Mouse (Mus musculus): Measurements from ENCODE around the gene Smco1. TPM values are rescaled to one million over a fixed set of nuclear protein-coding genes. Genes with fewer than 3 reads are reported as not detected.
"Not testable (repeated sequence)": the region's sequence is repeated elsewhere in the genome, so short reads cannot be mapped to it uniquely, and the experiment has no call there.

Smco1 gene
- not detected in 2 replicates for polyA plus RNA-seq (2016; fragmentation: Nextera tagmentation; extraction: Ambion mirVana)

- Histone ChIP-seq H3K9me3 (no peaks in the 10 kb centered on the region), H3K4me1 (no peaks in the 10 kb centered on the region), H3K4me3 (replicated peaks) (no peak within 1 kb of the TSS), H3K27ac (no peak within 1 kb of the TSS), H3K4me2 (no peak within 1 kb of the TSS), H3K36me3 (replicated peaks) (no peaks in the 10 kb centered on the region), H3K9ac (no peak within 1 kb of the TSS), H3K27me3 (0 out of 2 replicates have a peak, but pooled peaks cover 3% of the 10 kb centered on the region)
- no peak for ATAC-seq (ENCODE audit: low FRiP score)
- WGBS, result 87% methylated on average over 11 of the region's 11 CpGs
Measured at GRCm38 (mm10) chr16:32271291-32271690, at the start of gene Smco1. TSS of gene Smco1 (plus strand) at chr16:32271468.

DNA sequence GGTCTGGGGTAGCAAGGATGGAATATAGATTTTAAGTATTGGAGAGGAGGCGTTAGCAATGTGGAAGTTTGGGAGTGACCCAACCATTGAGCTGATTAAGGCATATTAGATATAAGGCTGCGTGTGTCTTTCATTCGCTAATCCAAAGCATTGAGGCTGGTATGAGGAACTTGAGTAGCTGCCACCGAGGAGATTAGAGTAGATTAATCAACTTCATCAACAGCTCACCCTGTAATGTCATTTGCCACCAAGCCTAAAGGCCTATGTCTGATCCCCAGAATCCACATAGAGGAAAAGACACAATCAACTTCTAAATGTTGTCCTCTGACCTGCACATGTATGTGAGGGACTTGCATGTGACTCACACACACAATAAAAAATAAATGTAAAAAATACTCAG is 49.5 kb upstream of the Smco1 start:
- Histone ChIP-seq H3K27ac (no peak overlapping the region), H3K4me3 (replicated peaks) (no peak overlapping the region), H3K36me3 (replicated peaks) (no peaks in the 10 kb centered on the region), H3K9me3 (no peaks in the 10 kb centered on the region), H3K27me3 (no peaks in the 10 kb centered on the region), H3K4me2 (no peak overlapping the region), H3K4me1 (no peaks in the 10 kb centered on the region), H3K9ac (no peak overlapping the region)
- WGBS, result 77% methylated on average over 4 of the region's 4 CpGs
- ATAC-seq (ENCODE audit: low FRiP score), result no peak

DNA sequence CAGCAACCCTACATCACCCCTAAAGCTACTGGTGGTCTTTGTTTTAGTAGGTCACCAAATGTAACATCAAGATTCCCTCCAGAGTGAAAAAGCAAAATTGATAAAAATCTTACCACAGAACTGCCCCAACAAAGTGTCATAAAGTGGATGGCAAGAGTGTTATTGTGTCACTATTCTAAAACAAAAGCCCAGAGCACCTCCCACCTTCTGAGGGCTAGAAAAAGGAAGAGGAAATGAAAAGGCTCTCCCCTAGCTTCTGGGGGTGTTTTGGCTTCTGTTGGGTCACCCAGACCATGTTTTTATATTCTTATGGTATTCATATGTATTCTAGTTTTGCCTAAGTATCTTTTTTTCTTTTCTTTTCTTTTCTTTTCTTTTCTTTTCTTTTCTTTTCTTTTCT is 48.9 kb upstream of the Smco1 start:
- no peaks in the 10 kb centered on the region for H3K4me1 ChIP-seq
- no peaks in the 10 kb centered on the region for H3K27me3 ChIP-seq
- no peak overlapping the region for H3K4me2 ChIP-seq
- H3K36me3 ChIP-seq (replicated peaks), result no peaks in the 10 kb centered on the region
- H3K4me3 ChIP-seq (replicated peaks), result no peak overlapping the region
- H3K9me3 ChIP-seq, result no peaks in the 10 kb centered on the region
- no peak overlapping the region for H3K9ac ChIP-seq
- no peak overlapping the region for H3K27ac ChIP-seq
- no peak for ATAC-seq (ENCODE audit: low FRiP score)

DNA sequence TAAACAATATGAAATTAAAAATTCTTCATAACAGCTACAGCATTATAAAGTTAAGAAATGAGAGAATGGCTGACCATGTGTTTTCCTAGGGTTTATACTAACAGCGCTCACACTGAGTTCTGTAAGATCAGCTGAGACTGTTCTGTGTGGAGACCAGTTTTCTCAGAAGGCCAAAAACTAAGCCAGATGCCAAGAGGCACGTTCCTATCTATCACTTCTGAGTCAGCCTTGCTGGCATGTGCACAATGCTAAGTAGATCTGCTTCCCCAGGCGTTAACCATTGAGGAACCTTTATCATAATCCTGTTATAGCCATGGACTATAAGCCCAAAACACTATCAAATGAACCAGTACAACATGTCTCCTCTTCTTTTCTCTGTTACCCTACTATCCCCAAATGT is 39.2 kb upstream of the Smco1 start:
- not testable (repeated sequence) for ATAC-seq (ENCODE audit: low FRiP score); H3K9me3 ChIP-seq; H3K9ac ChIP-seq; H3K27me3 ChIP-seq; H3K27ac ChIP-seq; H3K4me3 ChIP-seq (replicated peaks); H3K4me2 ChIP-seq; H3K4me1 ChIP-seq
- 93% methylated on average over 3 of the region's 3 CpGs for WGBS
- H3K36me3 ChIP-seq (replicated peaks), result peaks cover 33% of the 10 kb centered on the region

DNA sequence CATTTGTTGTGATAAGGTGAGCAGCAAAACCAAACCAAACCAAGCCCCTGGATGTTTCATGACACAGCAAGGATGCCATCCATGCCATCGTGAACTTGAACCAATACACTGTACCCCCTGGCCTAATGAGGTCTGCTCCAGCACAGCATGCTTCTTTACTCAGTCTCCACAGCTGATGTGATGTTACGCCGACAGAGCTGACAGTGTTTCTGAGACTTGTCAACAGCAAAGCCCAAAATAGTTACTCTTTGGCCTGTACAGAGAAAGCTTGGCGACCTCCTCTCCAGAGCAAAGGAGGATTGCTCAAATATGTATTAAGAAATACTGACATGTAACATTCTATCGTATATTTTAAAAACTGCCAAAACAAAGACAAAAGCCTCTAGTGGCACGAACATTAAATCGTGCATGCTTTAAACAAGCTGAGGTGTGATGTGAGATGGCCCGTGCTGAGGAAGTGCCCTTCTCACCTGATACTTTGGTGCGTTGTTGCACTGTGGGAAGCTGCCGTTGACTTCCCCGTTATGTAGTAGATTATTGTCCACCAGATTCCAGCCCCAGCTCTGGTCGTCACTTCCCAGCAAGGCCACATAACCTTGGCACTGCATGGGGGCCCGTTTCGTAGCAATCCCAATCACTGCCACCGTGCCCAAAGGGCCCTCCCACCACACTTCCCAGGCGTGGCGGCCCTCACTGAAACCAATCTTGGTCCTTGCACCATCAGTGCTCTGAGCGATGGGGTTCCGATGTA is 33.2 kb upstream of the Smco1 start:
- Histone ChIP-seq H3K9me3 (no peaks in the 10 kb centered on the region), H3K4me2 (no peak overlapping the region), H3K27ac (no peak overlapping the region), H3K4me1 (no peaks in the 10 kb centered on the region), H3K27me3 (no peaks in the 10 kb centered on the region), H3K4me3 (replicated peaks) (no peak overlapping the region), H3K36me3 (replicated peaks) (peaks cover 36% of the 10 kb centered on the region), H3K9ac (no peak overlapping the region)
- no peak for ATAC-seq (ENCODE audit: low FRiP score)
- WGBS, result 93% methylated on average over 19 of the region's 19 CpGs

DNA sequence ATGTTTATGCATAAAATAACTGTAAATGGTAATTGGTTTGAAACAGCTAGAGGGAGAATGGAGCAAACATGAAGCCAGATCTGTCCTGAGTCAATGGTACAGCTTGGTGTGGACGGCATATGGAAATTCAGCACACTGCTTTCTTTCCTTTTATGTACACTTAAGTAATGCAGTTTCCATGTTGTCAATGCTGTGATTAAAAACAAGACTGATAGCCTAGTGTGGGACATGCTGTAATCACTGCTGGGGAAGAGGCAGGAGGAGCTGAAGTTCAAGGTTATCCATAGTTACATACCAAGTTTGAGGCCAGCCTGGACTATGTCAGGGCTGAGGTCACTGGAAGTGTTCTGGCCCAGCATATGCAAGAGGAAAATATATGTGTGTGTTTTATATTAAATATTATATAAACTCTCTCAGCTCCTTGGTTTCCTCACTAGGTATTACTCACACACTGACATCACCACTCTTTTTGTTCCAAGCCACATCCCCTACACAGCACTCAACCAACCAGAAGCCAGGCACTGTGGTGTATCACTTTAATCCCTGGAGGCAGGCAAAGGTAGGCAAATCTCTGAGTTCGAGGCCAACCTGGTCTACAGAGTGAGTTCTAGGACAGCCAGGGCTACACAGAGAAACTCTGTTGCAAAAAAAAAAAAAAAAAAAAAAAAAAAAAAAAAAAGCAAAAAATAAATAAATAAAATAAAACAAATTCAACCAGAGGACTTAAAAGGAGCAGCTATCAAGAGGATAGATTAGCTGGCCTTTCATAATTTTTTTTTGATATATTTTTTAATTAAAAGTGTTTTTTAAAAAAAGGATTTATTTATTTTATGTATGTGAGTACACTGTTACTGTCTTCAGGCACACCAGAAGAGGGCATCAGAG is 31.6 kb upstream of the Smco1 start:
- no peaks in the 10 kb centered on the region for H3K27me3 ChIP-seq
- H3K9me3 ChIP-seq, result no peaks in the 10 kb centered on the region
- H3K4me1 ChIP-seq, result peaks cover 7% of the 10 kb centered on the region
- H3K4me2 ChIP-seq, result no peak overlapping the region
- no peak for ATAC-seq (ENCODE audit: low FRiP score)
- H3K4me3 ChIP-seq (replicated peaks), result no peak overlapping the region
- peaks cover 22% of the 10 kb centered on the region for H3K36me3 ChIP-seq (replicated peaks)
- H3K9ac ChIP-seq, result no peak overlapping the region
- WGBS, result 93% methylated on average over 2 of the region's 2 CpGs
- H3K27ac ChIP-seq, result no peak overlapping the region

GRCm38 (mm10) chr16:32243901-32244300 is 27.4 kb upstream of the Smco1 start:
- H3K4me2 ChIP-seq, result no peak overlapping the region; the same call in 1 of the 2 replicates
- WGBS, result 88% methylated on average over 3 of the region's 3 CpGs
- H3K4me1 ChIP-seq, result peaks cover 31% of the 10 kb centered on the region
- no peak overlapping the region for H3K4me3 ChIP-seq (replicated peaks)
- no peaks in the 10 kb centered on the region; the same call in 1 of the 2 replicates for H3K36me3 ChIP-seq (replicated peaks)
- no peak overlapping the region for H3K9ac ChIP-seq
- no peak for ATAC-seq (ENCODE audit: low FRiP score)
- H3K27ac ChIP-seq, result no peak overlapping the region
- no peaks in the 10 kb centered on the region for H3K9me3 ChIP-seq
- H3K27me3 ChIP-seq, result no peaks in the 10 kb centered on the region

DNA sequence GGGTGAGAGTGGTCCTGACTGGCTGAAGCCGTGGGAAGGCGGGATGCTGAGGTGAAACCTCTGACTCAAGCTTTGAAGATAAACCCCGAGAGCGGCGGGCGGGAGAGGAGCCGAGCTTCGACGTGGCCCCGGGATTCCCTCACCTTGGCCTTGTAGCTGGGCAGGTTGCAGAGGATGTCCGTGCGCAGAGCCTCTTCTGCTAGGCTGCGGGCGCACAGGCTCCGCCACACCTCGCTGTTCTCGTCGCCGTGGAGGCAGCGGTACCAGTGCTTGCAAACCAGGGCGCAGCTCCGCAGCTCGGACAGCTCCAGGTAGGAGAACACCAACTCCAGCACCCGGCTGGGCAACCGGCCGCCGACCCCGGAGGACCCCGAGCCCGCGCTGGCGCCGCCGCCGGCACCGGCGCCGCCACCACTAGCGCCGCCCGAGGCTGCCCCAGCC is 24.9 kb upstream of the Smco1 start:
- Histone ChIP-seq H3K27ac (peak overlapping the region; percentile 96), H3K4me2 (peak overlapping the region; percentile 76), H3K27me3 (no peaks in the 10 kb centered on the region), H3K4me1 (peaks cover 31% of the 10 kb centered on the region), H3K9me3 (no peaks in the 10 kb centered on the region), H3K36me3 (replicated peaks) (no peaks in the 10 kb centered on the region), H3K4me3 (replicated peaks) (peak overlapping the region; percentile 93), H3K9ac (peak overlapping the region; percentile 92)
- ATAC-seq (ENCODE audit: low FRiP score), result peak; percentile 62
- under 1% methylated on average over 28 of the region's 41 CpGs for WGBS

GRCm38 (mm10) chr16:32246952-32247370 is 24.3 kb upstream of the Smco1 start, which contains the start of the genes Fbxo45 and Wdr53:
TSS of gene Fbxo45 (minus strand) at chr16:32247158.
TSS of gene Wdr53 (plus strand) at chr16:32247227.
- Histone ChIP-seq H3K27ac (peak within 1 kb of the TSS; percentile 96), H3K36me3 (replicated peaks) (no peaks in the 10 kb centered on the region), H3K4me2 (peak within 1 kb of the TSS; percentile 76), H3K27me3 (no peaks in the 10 kb centered on the region), H3K4me3 (replicated peaks) (peak within 1 kb of the TSS; percentile 93), H3K9me3 (no peaks in the 10 kb centered on the region), H3K9ac (peak within 1 kb of the TSS; percentile 92), H3K4me1 (peaks cover 31% of the 10 kb centered on the region)
- WGBS, result under 1% methylated on average over 48 of the region's 48 CpGs
- ATAC-seq (ENCODE audit: low FRiP score), result peak; percentile 99

GRCm38 (mm10) chr16:32264225-32264624 is 7.0 kb upstream of the Smco1 start:
- ATAC-seq (ENCODE audit: low FRiP score); H3K27me3 ChIP-seq; H3K4me1 ChIP-seq; H3K4me2 ChIP-seq; H3K9me3 ChIP-seq; H3K4me3 ChIP-seq (replicated peaks); H3K9ac ChIP-seq; H3K36me3 ChIP-seq (replicated peaks); H3K27ac ChIP-seq: not testable (repeated sequence)
- whole genome bisulfite sequencing, result 83% methylated on average over 2 of the region's 2 CpGs

DNA sequence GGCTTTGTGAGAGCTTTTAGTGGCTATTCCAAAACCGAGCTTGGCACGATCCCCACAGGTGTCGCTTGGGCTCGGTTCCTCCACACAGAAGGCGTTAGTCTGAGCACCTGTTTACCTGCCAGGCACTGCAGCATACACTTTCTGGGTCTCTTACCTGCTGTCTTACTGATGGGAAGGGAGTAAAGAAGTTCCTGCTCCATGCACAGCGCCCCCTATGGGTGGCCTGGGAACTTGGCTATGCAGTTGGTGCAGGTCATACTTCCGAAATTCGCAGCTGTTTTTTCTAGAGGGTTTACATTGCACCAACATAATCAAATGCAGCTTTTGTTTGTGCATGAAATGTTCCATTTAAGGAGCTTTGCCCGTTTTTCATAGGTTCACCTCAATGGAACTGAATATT is 2.1 kb downstream of the Smco1 start:
- Histone ChIP-seq H3K9me3 (no peaks in the 10 kb centered on the region), H3K9ac (no peak overlapping the region), H3K4me2 (no peak overlapping the region), H3K4me1 (peaks cover 6% of the 10 kb centered on the region), H3K27me3 (0 out of 2 replicates have a peak, but pooled peaks cover 3% of the 10 kb centered on the region), H3K4me3 (replicated peaks) (no peak overlapping the region), H3K36me3 (replicated peaks) (no peaks in the 10 kb centered on the region), H3K27ac (no peak overlapping the region)
- no peak for ATAC-seq (ENCODE audit: low FRiP score)
- 55% methylated on average over 9 of the region's 9 CpGs for WGBS

DNA sequence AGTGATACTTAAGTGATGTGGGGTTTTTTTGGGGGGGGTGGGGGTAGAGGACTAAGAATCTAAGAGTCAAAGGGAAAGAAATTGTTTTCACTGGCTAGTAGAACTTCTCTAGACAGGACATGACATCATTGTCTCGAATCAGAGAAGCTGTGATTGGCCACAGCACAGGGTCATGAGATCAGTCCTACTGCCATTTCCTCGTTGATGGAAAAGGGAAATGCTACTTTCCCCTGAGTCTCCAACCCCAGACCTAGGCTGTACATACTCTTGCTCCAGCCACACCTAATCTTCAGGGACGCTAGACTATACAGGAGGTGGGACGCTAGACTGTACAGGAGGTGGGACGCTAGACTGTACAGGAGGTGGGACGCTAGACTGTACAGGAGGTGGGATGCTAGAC is 3.8 kb downstream of the Smco1 start:
- no peaks in the 10 kb centered on the region for H3K9me3 ChIP-seq
- no peak overlapping the region for H3K4me2 ChIP-seq
- H3K36me3 ChIP-seq (replicated peaks), result peaks cover 4% of the 10 kb centered on the region
- H3K4me3 ChIP-seq (replicated peaks), result no peak overlapping the region
- no peak overlapping the region for H3K9ac ChIP-seq
- 0 out of 2 replicates have a peak, but pooled peaks cover 3% of the 10 kb centered on the region for H3K27me3 ChIP-seq
- no peak for ATAC-seq (ENCODE audit: low FRiP score)
- H3K27ac ChIP-seq, result no peak overlapping the region
- WGBS, result 90% methylated on average over 6 of the region's 6 CpGs
- H3K4me1 ChIP-seq, result peaks cover 22% of the 10 kb centered on the region

Data from forebrain, embryonic 12.5 days (tissue).